Mouse (Mus musculus): ENCODE measurements around the gene Acsm4. TPM values are rescaled to one million over a fixed set of nuclear protein-coding genes. Genes with fewer than 3 reads are reported as not detected.

Gene Acsm4
- total RNA-seq, 1 experiment from 2014 or later = not detected

Other genes starting within 250 kb of the Acsm4 start
- not detected in 2 replicates for gene Gp2, start 230.7 kb upstream of the Acsm4 start, total RNA-seq (2021)
- gene Umod, start 210.7 kb upstream of the Acsm4 start, total RNA-seq (2021) = not detected in 2 replicates
- gene Acsm5, start 170.6 kb upstream of the Acsm4 start, total RNA-seq (2021) = 3.0 and 3.3 TPM in 2 replicates
- not detected in 2 replicates for gene Pdilt, start 166.5 kb upstream of the Acsm4 start, total RNA-seq (2021)
- gene Acsm2, start 135.7 kb upstream of the Acsm4 start, total RNA-seq (2021) = not detected in 2 replicates
- gene Acsm1, start 83.0 kb upstream of the Acsm4 start, total RNA-seq (2021) = 3.5 TPM in 1 of 2 replicates, not detected in the other
- 31.1 and 35.9 TPM in 2 replicates for gene Thumpd1, start 30.8 kb downstream of the Acsm4 start, total RNA-seq (2021)
- gene Acsm3, start 70.9 kb downstream of the Acsm4 start, total RNA-seq (2021) = 38.2 and 46.5 TPM in 2 replicates
- 8.6 and 9.4 TPM in 2 replicates for gene Rexo5, start 104.0 kb downstream of the Acsm4 start, total RNA-seq (2021)
- gene Eri2, start 104.0 kb downstream of the Acsm4 start, total RNA-seq (2021) = 7.3 and 7.8 TPM in 2 replicates
- 7.7 and 11.4 TPM in 2 replicates for gene Lyrm1, start 205.8 kb downstream of the Acsm4 start, total RNA-seq (2021)
- 27.5 and 28.3 TPM in 2 replicates for gene Dcun1d3, start 206.3 kb downstream of the Acsm4 start, total RNA-seq (2021)